Mouse (Mus musculus) E14TG2a.4 (cell line): ENCODE data around the gene Zfhx2.

Experiments
- CTCF ChIP-seq: conservative IDR thresholded peaks from 2 replicates; pipeline ENCODE4 v1.5.1; 2014; ENCODE audit warnings: low read length
- POU5F1 ChIP-seq: IDR thresholded peaks from 2 replicates; pipeline ENCODE4 v1.6.1; 2014; ENCODE audit warnings: low read length, borderline replicate concordance

DNA sequence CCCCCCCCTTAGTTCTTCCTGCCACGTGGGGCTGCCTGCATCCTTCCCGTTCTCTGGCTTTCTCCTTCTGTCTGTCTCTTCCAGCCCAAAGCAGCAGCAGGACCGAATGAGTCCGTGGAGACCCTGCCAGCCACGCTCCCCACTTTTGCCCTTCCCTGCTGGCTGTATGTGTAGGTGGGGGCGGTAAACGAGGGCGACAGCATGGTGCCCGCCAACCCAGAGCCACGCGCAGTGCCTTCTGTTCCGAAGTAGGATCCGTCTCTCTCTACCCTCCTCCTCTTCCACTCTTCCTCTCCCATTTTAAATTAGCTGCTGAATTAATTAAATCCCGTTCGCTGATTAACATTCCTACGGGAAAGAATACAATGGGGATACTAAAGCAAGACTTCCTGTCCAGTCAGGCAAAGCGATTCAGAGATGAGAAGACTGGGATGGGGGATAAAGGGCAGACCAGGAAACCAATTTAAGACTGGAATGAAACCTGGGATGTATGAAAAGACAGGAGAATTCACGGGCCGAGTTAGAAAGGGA lies 59.4 kb downstream of the Zfhx2 start:
- no peak for TF ChIP-seq CTCF
- no peak for TF ChIP-seq POU5F1
